12 mouse cellular contexts compared by ENCODE assay signal in the genomic region with DNA sequence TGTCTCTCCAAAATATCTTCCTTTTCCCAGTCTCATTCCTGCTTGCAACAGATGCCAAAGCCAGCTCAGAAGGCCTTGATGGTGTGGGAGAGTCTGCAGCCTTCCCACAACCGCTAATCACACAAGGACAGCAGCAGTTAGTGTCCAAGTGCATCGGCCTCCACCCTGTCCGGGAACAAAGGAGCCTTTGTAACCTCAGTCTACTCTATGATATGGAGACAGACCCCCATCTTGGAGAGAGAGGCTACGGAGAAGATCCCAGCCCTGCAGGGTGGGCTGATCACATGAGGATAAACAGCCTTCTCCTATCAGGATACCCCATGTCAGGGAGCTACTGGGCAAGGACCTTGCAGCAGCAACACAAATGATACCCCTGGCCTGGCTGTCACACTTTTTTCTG. TPM values are rescaled to one million over a fixed set of nuclear protein-coding genes. Genes with fewer than 3 reads are reported as not detected.
DNase-seq lines count a peak whose midpoint lies in the region; ATAC-seq and TF ChIP-seq lines count a peak whose summit lies in the region.
"Had no signal": no experiment of that assay in that cellular context is flagged by ENCODE, and none has a peak within 500 bp of the region (broad histone marks: within the 10 kb centered on the region; RNA-seq: fewer than 3 reads in every experiment).

No protein-coding gene starts in this region.

- no peak overlapping the region for H3K9ac ChIP-seq in hindbrain, embryonic 13.5 days
- H3K9ac ChIP-seq in neural tube, embryonic 14.5 days (replicated peaks; ENCODE audit: low read depth, low read length): no peak overlapping the region
- H3K9ac ChIP-seq: lung, embryonic 15.5 days had no signal

- H3K9me3 ChIP-seq in hindbrain, embryonic 13.5 days: no peaks in the 10 kb centered on the region
- no peaks in the 10 kb centered on the region for H3K9me3 ChIP-seq in neural tube, embryonic 14.5 days (ENCODE audit: control insufficient read depth, low read length)
- H3K9me3 ChIP-seq: lung, embryonic 15.5 days had no signal

- peak; percentile 57; the same call in 1 of the 2 replicates for ATAC-seq in hindbrain, embryonic 13.5 days (ENCODE audit: low FRiP score)
- ATAC-seq in neural tube, embryonic 14.5 days (ENCODE audit: low read depth): peak; percentile 52; the same call in 1 of the 2 replicates

- no peaks in the 10 kb centered on the region for H3K36me3 ChIP-seq in hindbrain, embryonic 13.5 days
- no peaks in the 10 kb centered on the region for H3K36me3 ChIP-seq in neural tube, embryonic 14.5 days (ENCODE audit: control insufficient read depth, insufficient read depth, low read length)
- H3K36me3 ChIP-seq: lung, embryonic 15.5 days had no signal

- DNase-seq in left cerebral cortex, adult 2 months (ENCODE audit: extremely low spot score in 1 of 2, low spot score in 2 of 2): no peak
- no peak for DNase-seq in left cerebral cortex, postnatal 10 days (ENCODE audit: extremely low spot score in 1 of 2, low spot score in 2 of 2)
- DNase-seq in brain, embryonic 14.5 days (ENCODE audit: low read depth): peak; percentile 69
- no peak for DNase-seq in lung, postnatal 25 days (ENCODE audit: low spot score)
- no peak for DNase-seq in lung, postnatal 36 days
- no peak for DNase-seq in cerebellum, postnatal 14 days

- peaks cover 48% of the 10 kb centered on the region for H3K4me1 ChIP-seq in hindbrain, embryonic 13.5 days (replicated peaks)
- H3K4me1 ChIP-seq in neural tube, embryonic 14.5 days (ENCODE audit: control insufficient read depth, insufficient read depth, low read length): peaks cover 31% of the 10 kb centered on the region

- H3K4me3 ChIP-seq in left cerebral cortex, adult 2 months: no peak overlapping the region
- H3K4me3 ChIP-seq in hindbrain, embryonic 13.5 days: no peak overlapping the region
- H3K4me3 ChIP-seq in neural tube, embryonic 14.5 days (ENCODE audit: low read depth, low read length): no peak overlapping the region
- H3K4me3 ChIP-seq: lung, embryonic 15.5 days had no signal

- no peaks in the 10 kb centered on the region for H3K27me3 ChIP-seq in hindbrain, embryonic 13.5 days
- no peaks in the 10 kb centered on the region for H3K27me3 ChIP-seq in neural tube, embryonic 14.5 days (ENCODE audit: control insufficient read depth, insufficient read depth, low read length)
- H3K27me3 ChIP-seq: CH12.LX; lung, embryonic 15.5 days had no signal

- no peak for TF ChIP-seq CTCF in left cerebral cortex, adult 2 months (IDR thresholded peaks at IDR 0.05)
- TF ChIP-seq CTCF in brain, embryonic 14.5 days (IDR thresholded peaks at IDR 0.05; ENCODE audit: borderline replicate concordance, extremely low read depth, insufficient read depth, insufficient read length): no peak

- H3K4me2 ChIP-seq in hindbrain, embryonic 13.5 days: no peak overlapping the region
- no peak overlapping the region for H3K4me2 ChIP-seq in neural tube, embryonic 14.5 days (ENCODE audit: low read depth, low read length)
- H3K4me2 ChIP-seq: lung, embryonic 15.5 days had no signal

- intact Hi-C loops in left cerebral cortex, adult 2 months (cut with DNase I): loop anchor here (5.0 kb wide), 1 partner anchor 39 kb away; no protein-coding TSS in a partner anchor
- intact Hi-C loops in left cerebral cortex, postnatal 10 days (cut with DNase I): no loop called here

- no peak for TF ChIP-seq POLR2A in brain, embryonic 14.5 days (IDR thresholded peaks at IDR 0.05; ENCODE audit: borderline replicate concordance, extremely low read depth, insufficient read depth, insufficient read length, poor library complexity, severe bottlenecking)

- H3K27ac ChIP-seq in left cerebral cortex, adult 2 months: peak overlapping the region; percentile 83; the same call in 1 of the 2 replicates
- H3K27ac ChIP-seq in hindbrain, embryonic 13.5 days: peak overlapping the region; percentile 79
- peak overlapping the region; percentile 1; the same call in 1 of the 2 replicates for H3K27ac ChIP-seq in neural tube, embryonic 14.5 days (ENCODE audit: low read depth, low read length)
- H3K27ac ChIP-seq: lung, embryonic 15.5 days had no signal

- WGBS in hindbrain, embryonic 13.5 days: 25% methylated on average over 4 of the region's 4 CpGs
- 20% methylated on average over 4 of the region's 4 CpGs for WGBS in neural tube, embryonic 14.5 days

RNA-seq across cellular contexts. Expression of a gene that starts 36.5 kb away (rescaled TPM):
- 10 to 100 TPM; 50.2 to 54.2 TPM for total RNA-seq in left cerebral cortex, adult 2 months (2021)
- 10 to 100 TPM; 28.4 to 28.9 TPM for total RNA-seq in left cerebral cortex, postnatal 10 days (2021)
- polyA plus RNA-seq in brain, embryonic 14.5 days (2012; rRNA removed): 5.7 and 7.6 TPM in 2 replicates
- polyA plus RNA-seq in hindbrain, embryonic 13.5 days (2015; fragmentation: Nextera tagmentation; extraction: Ambion mirVana): 4.6 and 5.4 TPM in 2 replicates
- polyA plus RNA-seq in neural tube, embryonic 14.5 days (2014; fragmentation: Nextera tagmentation; extraction: Ambion mirVana): 4.5 and 5.9 TPM in 2 replicates

RNA-seq across cellular contexts. Expression of a gene that starts 36.6 kb away (rescaled TPM):
- total RNA-seq in left cerebral cortex, adult 2 months (2021): 1 to 10 TPM; 1.4 to 1.5 TPM
- total RNA-seq in left cerebral cortex, postnatal 10 days (2021): under 1 TPM; 0.26 to 0.51 TPM
- 0.09 and 0.19 TPM in 2 replicates for polyA plus RNA-seq in brain, embryonic 14.5 days (2012; rRNA removed)
- polyA plus RNA-seq in hindbrain, embryonic 13.5 days (2015; fragmentation: Nextera tagmentation; extraction: Ambion mirVana): 0.08 TPM in 1 of 2 replicates, not detected in the other
- polyA plus RNA-seq in neural tube, embryonic 14.5 days (2014; fragmentation: Nextera tagmentation; extraction: Ambion mirVana): 0.09 and 0.12 TPM in 2 replicates
- total RNA-seq: CH12.LX; hematopoietic stem cell, adult 5-6 weeks had no signal
- polyA plus RNA-seq: stomach, embryonic 14.5 days had no signal

Comparison
In these comparisons a context has a peak if more than half of its experiments do, and no peak if none do; other contexts are left out.
1. H3K27ac ChIP-seq: peak in every context shown above with its lines; median percentile 83 in left cerebral cortex, adult 2 months; 79 in hindbrain, embryonic 13.5 days; 1 in neural tube, embryonic 14.5 days.